Mouse (Mus musculus): ENCODE measurements at regions not wholly inside any gene's neighbourhood (a gene's known extent, or its start where the extent isn't known, plus 50 kb on each side); places are given as distances from the start of the nearest gene placed in this dataset.

- TF ChIP-seq E2F4 (IDR thresholded peaks at IDR 0.05; ENCODE audit: insufficient replicate concordance, low read depth, low read length) (no peak), JUND (conservative IDR thresholded peaks at IDR 0.05; ENCODE audit: low read depth, low read length) (no peak), CHD2 (IDR thresholded peaks at IDR 0.05; ENCODE audit: low read length) (no peak), MAX (IDR thresholded peaks at IDR 0.05; ENCODE audit: low read length) (no peak), SMC3 (IDR thresholded peaks at IDR 0.05; ENCODE audit: low read depth, low read length) (no peak), TBP (conservative IDR thresholded peaks at IDR 0.05; ENCODE audit: low read depth, low read length) (no peak), MXI1 (IDR thresholded peaks at IDR 0.05; ENCODE audit: low read depth, low read length) (no peak), POLR2AphosphoS2 (IDR thresholded peaks at IDR 0.05; ENCODE audit: low read depth, low read length) (no peak), JUN (IDR thresholded peaks at IDR 0.05; ENCODE audit: insufficient read depth, low read depth, low read length) (no peak), NRF1 (IDR thresholded peaks at IDR 0.05; ENCODE audit: low read depth, low read length) (no peak), UBTF (IDR thresholded peaks at IDR 0.05; ENCODE audit: low read depth, low read length) (no peak), IRF4 (IDR thresholded peaks at IDR 0.05; ENCODE audit: low read depth, low read length) (no peak), TCF12 (IDR thresholded peaks at IDR 0.05; ENCODE audit: low read depth, low read length) (no peak), ZNF384 (IDR thresholded peaks at IDR 0.05; ENCODE audit: low read depth, low read length) (no peak), EP300 (IDR thresholded peaks at IDR 0.05; ENCODE audit: low read length) (no peak), KAT2A (IDR thresholded peaks at IDR 0.05; ENCODE audit: insufficient replicate concordance, low read length) (no peak), SIN3A (IDR thresholded peaks at IDR 0.05; ENCODE audit: low read length) (no peak), RCOR1 (conservative IDR thresholded peaks at IDR 0.05; ENCODE audit: low read depth, low read length) (no peak)
- no peaks in the 10 kb centered on the region for H3K36me3 ChIP-seq (replicated peaks in 1 of 2; ENCODE audit: control insufficient read depth in 1 of 2, insufficient read depth in 1 of 2, low read length in 1 of 2)
- DNase-seq (ENCODE audit: extremely low read depth) = no peak
- H3K9me3 ChIP-seq (replicated peaks; ENCODE audit: low read length) = peaks cover 19% of the 10 kb centered on the region
- H3K9ac ChIP-seq (ENCODE audit: insufficient read depth, low read depth) = no peak overlapping the region
- dilution Hi-C loops (cut with MboI; ENCODE audit: extremely low pct_ligation_motif_present, extremely low pct_unique_long_range_greater_than_20kb, low sequenced_read_pairs) = no loop called here
- in situ Hi-C loops (cut with MboI; ENCODE audit: low pct_ligation_motif_present, low pct_unique_long_range_greater_than_20kb, low sequenced_read_pairs) = loop anchor here (25.0 kb wide), 1 partner anchor 210 kb away; no protein-coding TSS in a partner anchor
- H3K27me3 ChIP-seq (replicated peaks) = no peaks in the 10 kb centered on the region
- peaks cover 0 to 7% of the 10 kb centered on the region in 2 experiments; a peak in 1 of 4 replicates for H3K4me1 ChIP-seq (ENCODE audit: control insufficient read depth in 1 of 2, insufficient read depth in 2 of 2)
- no peak overlapping the region for H3K4me3 ChIP-seq (replicated peaks in 1 of 3; ENCODE audit: low read depth in 2 of 3, low read length in 2 of 3, poor library complexity in 1 of 3)
- H3K4me2 ChIP-seq (ENCODE audit: insufficient read depth, low read depth, poor library complexity, severe bottlenecking) = no peak overlapping the region
- no peak overlapping the region for H3K27ac ChIP-seq (ENCODE audit: insufficient read depth, low read depth)
- H3K79me2 ChIP-seq (replicated peaks; ENCODE audit: control insufficient read depth, extremely low read depth, insufficient read depth, poor library complexity, severe bottlenecking) = no peaks in the 10 kb centered on the region
These were observed 209.7 kb downstream of the Igsf11 start for GRCm38 (mm10) chr16:39102151-39102550.

GRCm38 (mm10) chr16:39103360-39104095 is 211.1 kb downstream of the Igsf11 start:
- no peak for DNase-seq (ENCODE audit: extremely low read depth)
- in situ Hi-C loops (cut with MboI; ENCODE audit: low pct_ligation_motif_present, low pct_unique_long_range_greater_than_20kb, low sequenced_read_pairs) (loop anchor here (25.0 kb wide), 1 partner anchor 209 kb away; no protein-coding TSS in a partner anchor), dilution Hi-C loops (cut with MboI; ENCODE audit: extremely low pct_ligation_motif_present, extremely low pct_unique_long_range_greater_than_20kb, low sequenced_read_pairs) (no loop called here)
- Histone ChIP-seq H3K9ac (ENCODE audit: insufficient read depth, low read depth) (no peak overlapping the region), H3K4me1 (ENCODE audit: control insufficient read depth in 1 of 2, insufficient read depth in 2 of 2) (peaks cover 0 to 7% of the 10 kb centered on the region in 2 experiments; a peak in 1 of 4 replicates), H3K36me3 (replicated peaks in 1 of 2; ENCODE audit: control insufficient read depth in 1 of 2, insufficient read depth in 1 of 2, low read length in 1 of 2) (no peaks in the 10 kb centered on the region), H3K79me2 (replicated peaks; ENCODE audit: control insufficient read depth, extremely low read depth, insufficient read depth, poor library complexity, severe bottlenecking) (no peaks in the 10 kb centered on the region), H3K4me2 (ENCODE audit: insufficient read depth, low read depth, poor library complexity, severe bottlenecking) (no peak overlapping the region), H3K27ac (ENCODE audit: insufficient read depth, low read depth) (no peak overlapping the region), H3K27me3 (replicated peaks) (no peaks in the 10 kb centered on the region), H3K9me3 (replicated peaks; ENCODE audit: low read length) (peaks cover 11% of the 10 kb centered on the region), H3K4me3 (replicated peaks in 1 of 3; ENCODE audit: low read depth in 2 of 3, low read length in 2 of 3, poor library complexity in 1 of 3) (no peak overlapping the region)
- TF ChIP-seq MXI1 (IDR thresholded peaks at IDR 0.05; ENCODE audit: low read depth, low read length) = no peak
- no peak for TF ChIP-seq ZNF384 (IDR thresholded peaks at IDR 0.05; ENCODE audit: low read depth, low read length)
- TF ChIP-seq UBTF (IDR thresholded peaks at IDR 0.05; ENCODE audit: low read depth, low read length) = no peak
- TF ChIP-seq SIN3A (IDR thresholded peaks at IDR 0.05; ENCODE audit: low read length) = no peak
- no peak for TF ChIP-seq ELF1 (IDR thresholded peaks at IDR 0.05; ENCODE audit: low read depth, low read length)
- TF ChIP-seq GABPA (IDR thresholded peaks at IDR 0.05; ENCODE audit: insufficient replicate concordance, low read depth, low read length) = no peak
- no peak for TF ChIP-seq TCF12 (IDR thresholded peaks at IDR 0.05; ENCODE audit: low read depth, low read length)
- TF ChIP-seq POLR2A (IDR thresholded peaks at IDR 0.05; ENCODE audit: low read depth, low read length) = no peak
- no peak for TF ChIP-seq ETS1 (conservative IDR thresholded peaks at IDR 0.05; ENCODE audit: low read depth, low read length)
- TF ChIP-seq RAD21 (IDR thresholded peaks at IDR 0.05; ENCODE audit: low read depth, low read length) = no peak
- TF ChIP-seq MAX (IDR thresholded peaks at IDR 0.05; ENCODE audit: low read length) = no peak
- TF ChIP-seq CHD2 (IDR thresholded peaks at IDR 0.05; ENCODE audit: low read length) = no peak
- no peak for TF ChIP-seq ZMIZ1 (IDR thresholded peaks at IDR 0.05; ENCODE audit: low read depth, low read length)
- no peak for TF ChIP-seq E2F4 (IDR thresholded peaks at IDR 0.05; ENCODE audit: insufficient replicate concordance, low read depth, low read length)
- no peak for TF ChIP-seq MYC (IDR thresholded peaks at IDR 0.05; ENCODE audit: low read depth, low read length)
- TF ChIP-seq EP300 (IDR thresholded peaks at IDR 0.05; ENCODE audit: low read length) = no peak
- TF ChIP-seq ZC3H11A (IDR thresholded peaks at IDR 0.05; ENCODE audit: low read depth, low read length) = no peak
- no peak for TF ChIP-seq JUN (IDR thresholded peaks at IDR 0.05; ENCODE audit: insufficient read depth, low read depth, low read length)
